Mouse (Mus musculus) CH12.LX (cell line): Measurements from ENCODE around the gene Ncbp2. TPM values are rescaled to one million over a fixed set of nuclear protein-coding genes. Genes with fewer than 3 reads are reported as not detected.
A peak's percentile ranks its signal among the peaks of the same experiment; 100 is the strongest.
"Not testable (repeated sequence)": the region's sequence is repeated elsewhere in the genome, so short reads cannot be mapped to it uniquely, and the experiment has no call there.

Experiments used
- DNase-seq: peaks from one replicate; pipeline ENCODE4 v3.0.0-alpha.2; 2013; ENCODE audit errors: extremely low read depth
- H3K27ac ChIP-seq: 2 replicates; pipeline ENCODE4 v1.5.1; 2012; ENCODE audit warnings: low read depth, mild to moderate bottlenecking, control low read depth, moderate library complexity; ENCODE audit not compliant: insufficient read depth
- H3K27me3 ChIP-seq: replicated peaks from 2 replicates; pipeline ENCODE3; 2012; ENCODE audit warnings: inconsistent platforms
- H3K36me3 ChIP-seq, 2 experiments: replicated peaks in 1 of 2; 2 replicates each; pipeline versions ENCODE3 to v1.6.1; 2012; ENCODE audit warnings: inconsistent platforms in 1 of 2, low read length in 1 of 2, mild to moderate bottlenecking in 1 of 2, mixed read lengths in 1 of 2, moderate library complexity in 1 of 2; ENCODE audit not compliant: control insufficient read depth in 1 of 2, insufficient read depth in 1 of 2
- H3K4me1 ChIP-seq, 2 experiments: 2 replicates each; pipeline ENCODE4 v1.6.1; 2012; ENCODE audit warnings: inconsistent platforms in 1 of 2, moderate library complexity in 1 of 2; ENCODE audit not compliant: insufficient read depth in 2 of 2, control insufficient read depth in 1 of 2
- H3K4me2 ChIP-seq: 2 replicates; pipeline ENCODE4 v1.6.1; 2012; ENCODE audit warnings: low read depth, mild to moderate bottlenecking, control low read depth; ENCODE audit not compliant: poor library complexity, insufficient read depth, severe bottlenecking
- H3K4me3 ChIP-seq, 3 experiments: fragments of 150-350 bp in 1 of 3; sonication (generic) in 1 of 3; replicated peaks in 1 of 3; 2 replicates each; pipeline versions ENCODE3 to v1.5.1; 2011 to 2012; ENCODE audit warnings: low read depth in 2 of 3, low read length in 2 of 3, mild to moderate bottlenecking in 2 of 3, moderate library complexity in 2 of 3, control low read depth in 1 of 3, improper control_type of control experiment in 1 of 3, inconsistent platforms in 1 of 3, mixed read lengths in 1 of 3; ENCODE audit not compliant: poor library complexity in 1 of 3
- H3K79me2 ChIP-seq: replicated peaks from 2 replicates; pipeline ENCODE4 v1.6.1; 2012; ENCODE audit warnings: mild to moderate bottlenecking, moderate library complexity; ENCODE audit not compliant: control insufficient read depth, poor library complexity, insufficient read depth, severe bottlenecking; ENCODE audit errors: extremely low read depth
- H3K9ac ChIP-seq: 2 replicates; pipeline ENCODE4 v1.6.1; 2012; ENCODE audit warnings: low read depth, mild to moderate bottlenecking, control low read depth, moderate library complexity; ENCODE audit not compliant: insufficient read depth
- H3K9me3 ChIP-seq: replicated peaks from 2 replicates; pipeline ENCODE3; 2012; ENCODE audit warnings: low read length, inconsistent platforms, mixed read lengths
- CTCF ChIP-seq, 2 experiments: IDR thresholded peaks in 1 of 2; conservative IDR thresholded peaks in 1 of 2; 2 replicates each; pipeline ENCODE4 v1.5.1; 2011 to 2012; ENCODE audit warnings: low read depth in 2 of 2, low read length in 2 of 2, improper control_type of control experiment in 1 of 2, inconsistent platforms in 1 of 2, mild to moderate bottlenecking in 1 of 2, moderate library complexity in 1 of 2
- ELF1 ChIP-seq: IDR thresholded peaks from 2 replicates; pipeline ENCODE4 v1.6.1; 2014; ENCODE audit warnings: low read depth, mild to moderate bottlenecking, inconsistent platforms, low read length, improper control_type of control experiment
- EP300 ChIP-seq: IDR thresholded peaks from 2 replicates; pipeline ENCODE4 v1.6.1; 2011; ENCODE audit warnings: low read length, improper control_type of control experiment
- ETS1 ChIP-seq: conservative IDR thresholded peaks from 2 replicates; pipeline ENCODE4 v1.6.1; 2012; ENCODE audit warnings: low read depth, mild to moderate bottlenecking, inconsistent platforms, low read length, improper control_type of control experiment, moderate library complexity
- GABPA ChIP-seq: IDR thresholded peaks from 2 replicates; pipeline ENCODE4 v1.6.1; 2012; ENCODE audit warnings: low read depth, low read length, improper control_type of control experiment, inconsistent platforms; ENCODE audit not compliant: insufficient replicate concordance
- HCFC1 ChIP-seq: IDR thresholded peaks from 2 replicates; pipeline ENCODE4 v1.6.1; 2012; ENCODE audit warnings: low read depth, mild to moderate bottlenecking, inconsistent platforms, low read length, improper control_type of control experiment
- JUN ChIP-seq: IDR thresholded peaks from 2 replicates; pipeline ENCODE4 v1.6.1; 2011; ENCODE audit warnings: low read depth, mild to moderate bottlenecking, low read length, improper control_type of control experiment, moderate library complexity; ENCODE audit not compliant: insufficient read depth
- JUND ChIP-seq: conservative IDR thresholded peaks from 2 replicates; pipeline ENCODE4 v1.6.1; 2011; ENCODE audit warnings: low read depth, low read length, improper control_type of control experiment
- MAFK ChIP-seq: IDR thresholded peaks from 2 replicates; pipeline ENCODE4 v1.6.1; 2011; ENCODE audit warnings: low read length, improper control_type of control experiment; ENCODE audit not compliant: insufficient replicate concordance
- MAZ ChIP-seq: IDR thresholded peaks from 2 replicates; pipeline ENCODE4 v1.6.1; 2012; ENCODE audit warnings: low read depth, mild to moderate bottlenecking, inconsistent platforms, low read length, improper control_type of control experiment, moderate library complexity
- MXI1 ChIP-seq: IDR thresholded peaks from 2 replicates; pipeline ENCODE4 v1.6.1; 2011; ENCODE audit warnings: mild to moderate bottlenecking, low read depth, low read length, improper control_type of control experiment
- POLR2A ChIP-seq: IDR thresholded peaks from 2 replicates; pipeline ENCODE4 v1.6.1; 2011; ENCODE audit warnings: low read depth, mild to moderate bottlenecking, improper control_type of control experiment, low read length
- POLR2AphosphoS2 ChIP-seq: IDR thresholded peaks from 2 replicates; pipeline ENCODE4 v1.6.1; 2011; ENCODE audit warnings: low read depth, low read length, improper control_type of control experiment
- RAD21 ChIP-seq: IDR thresholded peaks from 2 replicates; pipeline ENCODE4 v1.6.1; 2011; ENCODE audit warnings: low read depth, mild to moderate bottlenecking, low read length, improper control_type of control experiment, moderate library complexity
- UBTF ChIP-seq: IDR thresholded peaks from 2 replicates; pipeline ENCODE4 v1.6.1; 2012; ENCODE audit warnings: low read depth, mild to moderate bottlenecking, inconsistent platforms, low read length, improper control_type of control experiment, moderate library complexity
- USF1 ChIP-seq: IDR thresholded peaks from 2 replicates; pipeline ENCODE4 v1.6.1; 2014; ENCODE audit warnings: low read depth, mild to moderate bottlenecking, inconsistent platforms, low read length, improper control_type of control experiment
- USF2 ChIP-seq: conservative IDR thresholded peaks from 2 replicates; pipeline ENCODE4 v1.6.1; 2011; ENCODE audit warnings: low read depth, low read length, improper control_type of control experiment
- ZKSCAN1 ChIP-seq: IDR thresholded peaks from 2 replicates; pipeline ENCODE4 v1.6.1; 2012; ENCODE audit warnings: low read depth, inconsistent platforms, low read length, improper control_type of control experiment, borderline replicate concordance
- ZMIZ1 ChIP-seq: IDR thresholded peaks from 2 replicates; pipeline ENCODE4 v1.6.1; 2012; ENCODE audit warnings: low read depth, mild to moderate bottlenecking, inconsistent platforms, low read length, improper control_type of control experiment
- ZNF384 ChIP-seq: IDR thresholded peaks from 2 replicates; pipeline ENCODE4 v1.6.1; 2012; ENCODE audit warnings: low read depth, low read length, improper control_type of control experiment, inconsistent platforms
- dilution Hi-C: fragments of 300-500 bp; cut with MboI; formaldehyde crosslinking; loops from 2 replicates; pipeline ENCODE4 v1.14.3; 2020; ENCODE audit warnings: low sequenced_read_pairs; ENCODE audit not compliant: extremely low pct_unique_long_range_greater_than_20kb, extremely low pct_ligation_motif_present
- in situ Hi-C: fragments of 300-500 bp; cut with MboI; formaldehyde crosslinking; loops from 3 replicates; pipeline ENCODE4 v1.14.3; 2019; ENCODE audit warnings: low sequenced_read_pairs, low pct_ligation_motif_present, low pct_unique_long_range_greater_than_20kb, mixed read lengths
- polyA plus RNA-seq: library from polyadenylated mRNA; unstranded; fragments of >175 nt; gene quantifications from 2 replicates; pipeline ENCODE4 v1.2.1, GENCODE M21; 2012; ENCODE audit warnings: low read depth; ENCODE audit not compliant: insufficient read length
- total RNA-seq, 2 experiments: library from RNA; depleted of rRNA; stranded (reverse); fragments of 300-350 nt in 1 of 2; fragments of >200 nt in 1 of 2; gene quantifications; 2 replicates each; pipeline ENCODE4 v1.2.3; 2012 to 2014

Ncbp2 gene
- total and polyA plus RNA-seq, 3 experiments, result 39.1 to 178 (median 85.9) TPM

- DNase-seq, result no peak
- H3K4me2 ChIP-seq, result no peak overlapping the region
- H3K27ac ChIP-seq, result no peak overlapping the region
- H3K4me1 ChIP-seq, result peaks cover 12 to 60% of the 10 kb centered on the region in 2 experiments
- no peak overlapping the region for H3K9ac ChIP-seq
- no peaks in the 10 kb centered on the region for H3K9me3 ChIP-seq
- no peak for TF ChIP-seq POLR2A
- no peak for TF ChIP-seq USF1
- no peak for TF ChIP-seq CTCF (conservative IDR thresholded peaks at IDR 0.05 in 1 of 2, IDR thresholded peaks at IDR 0.05 in 1 of 2; ENCODE audit: low read depth in 2 of 2, low read length in 2 of 2)
- no peak for TF ChIP-seq MAFK
- TF ChIP-seq RAD21, result no peak
- TF ChIP-seq HCFC1, result no peak
- no peak for TF ChIP-seq MXI1
- no peak for TF ChIP-seq JUND
- no peaks in the 10 kb centered on the region for H3K27me3 ChIP-seq
- no peak overlapping the region for H3K4me3 ChIP-seq
- H3K36me3 ChIP-seq, result peaks cover 3 to 41% of the 10 kb centered on the region in 2 experiments
- peaks cover 31% of the 10 kb centered on the region for H3K79me2 ChIP-seq
- dilution Hi-C loops, result no loop called here
- in situ Hi-C loops, result no loop called here
Measured at GRCm38 (mm10) chr16:31945372-31945771, 2.9 kb upstream of the Ncbp2 start.

DNA sequence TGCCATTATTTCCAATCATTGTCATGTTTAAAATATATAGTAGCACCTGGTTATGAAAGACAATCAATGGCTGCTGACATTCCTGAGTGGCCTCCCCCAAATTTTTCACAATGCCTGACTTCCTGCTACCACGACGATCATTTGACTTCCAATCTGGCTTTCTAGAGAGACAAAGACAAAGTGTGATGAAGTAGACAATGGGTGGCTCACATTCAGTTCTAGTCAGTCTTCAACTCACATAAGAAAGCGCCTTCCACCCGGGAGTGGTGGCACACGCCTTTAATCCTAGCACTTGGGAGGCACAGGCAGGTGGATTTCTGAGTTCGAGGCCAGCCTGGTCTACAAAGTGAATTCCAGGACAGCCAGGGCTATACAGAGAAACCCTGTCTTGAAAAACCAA lies 2.3 kb upstream of the Ncbp2 start:
- H3K4me2 ChIP-seq, H3K9me3 ChIP-seq, H3K4me3 ChIP-seq, H3K9ac ChIP-seq, H3K27me3 ChIP-seq, dilution Hi-C loops, DNase-seq, in situ Hi-C loops, H3K27ac ChIP-seq: not testable (repeated sequence)
- Histone ChIP-seq H3K4me1 (peaks cover 9 to 60% of the 10 kb centered on the region in 2 experiments), H3K36me3 (peaks cover 3 to 47% of the 10 kb centered on the region in 2 experiments), H3K79me2 (peaks cover 37% of the 10 kb centered on the region)

GRCm38 (mm10) chr16:31947333-31947732 lies 980 bp upstream of the Ncbp2 start:
- H3K79me2 ChIP-seq, result peaks cover 49% of the 10 kb centered on the region
- peak overlapping the region; percentile 87 to 94 (median 90) for H3K4me3 ChIP-seq
- peaks cover 9 to 57% of the 10 kb centered on the region in 2 experiments for H3K4me1 ChIP-seq
- TF ChIP-seq ETS1 (no peak), ZKSCAN1 (no peak), ZNF384 (no peak), MAZ (no peak), GABPA (no peak), ZMIZ1 (no peak), POLR2A (no peak), USF1 (no peak), ELF1 (no peak), EP300 (no peak), POLR2AphosphoS2 (no peak), UBTF (no peak), JUN (no peak), USF2 (no peak)
- H3K36me3 ChIP-seq, result peaks cover 7 to 54% of the 10 kb centered on the region in 2 experiments
- no peak for DNase-seq
- no peaks in the 10 kb centered on the region for H3K9me3 ChIP-seq
- in situ Hi-C loops, result no loop called here
- dilution Hi-C loops, result no loop called here
- no peaks in the 10 kb centered on the region for H3K27me3 ChIP-seq
- H3K27ac ChIP-seq, result no peak overlapping the region
- peak overlapping the region; percentile 64 for H3K4me2 ChIP-seq
- peak overlapping the region; percentile 57 for H3K9ac ChIP-seq
